In the genomic region with DNA sequence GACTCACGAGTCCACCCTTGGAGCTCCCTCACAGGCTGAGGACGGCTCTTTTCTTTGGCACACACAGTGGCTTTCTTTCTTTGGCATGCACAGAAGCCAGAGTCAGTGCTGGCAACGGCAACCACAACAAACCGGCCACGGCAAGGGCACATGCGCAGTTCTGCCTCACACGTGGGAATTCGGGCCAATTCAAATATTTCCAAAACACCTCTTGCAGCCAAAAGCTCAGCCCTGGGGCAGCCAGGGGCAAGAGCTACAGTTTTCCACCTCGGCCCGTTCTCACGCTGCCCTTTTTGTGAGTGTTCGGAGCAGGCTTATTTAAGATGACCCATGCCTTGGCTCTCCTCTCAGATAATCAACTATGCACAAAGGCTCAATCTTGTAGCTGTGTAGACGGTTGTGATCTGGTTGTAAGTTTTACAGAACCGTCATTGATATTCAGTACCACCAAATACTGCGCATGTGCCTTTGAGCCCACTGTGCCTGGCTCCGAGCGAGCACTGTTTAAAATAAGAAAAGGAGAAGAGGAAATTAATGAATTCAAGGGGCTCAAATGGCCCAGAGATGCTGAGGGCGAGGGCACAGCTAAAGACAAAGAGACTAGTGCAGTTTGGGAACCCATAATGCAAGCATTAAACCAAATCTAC, we compare ENCODE assay signal across 10 mouse cellular contexts.
A peak's percentile ranks its signal among the peaks of the same experiment; 100 is the strongest.
DNase-seq lines count a peak whose midpoint lies in the region; ATAC-seq lines count a peak whose summit lies in the region.
"Had no signal": no experiment of that assay in that cellular context is flagged by ENCODE, and none has a peak within 500 bp of the region (broad histone marks: within the 10 kb centered on the region; RNA-seq: fewer than 3 reads in every experiment).

No protein-coding gene starts in this region.

- no peak overlapping the region for H3K4me2 ChIP-seq in midbrain, embryonic 13.5 days (replicated peaks)
- H3K4me2 ChIP-seq in lung, embryonic 16.5 days (ENCODE audit: low read depth, low read length), result no peak overlapping the region; the same call in 1 of the 2 replicates
- H3K4me2 ChIP-seq: neural tube, embryonic 13.5 days had no signal

- H3K27ac ChIP-seq in midbrain, embryonic 13.5 days, result no peak overlapping the region
- no peak overlapping the region for H3K27ac ChIP-seq in midbrain, embryonic 10.5 days (replicated peaks)
- H3K27ac ChIP-seq in lung, embryonic 16.5 days (ENCODE audit: low read length), result no peak overlapping the region
- H3K27ac ChIP-seq: neural tube, embryonic 13.5 days had no signal

- H3K36me3 ChIP-seq in midbrain, embryonic 13.5 days, result no peaks in the 10 kb centered on the region
- no peaks in the 10 kb centered on the region for H3K36me3 ChIP-seq in midbrain, embryonic 10.5 days
- no peaks in the 10 kb centered on the region for H3K36me3 ChIP-seq in lung, embryonic 16.5 days (ENCODE audit: control insufficient read depth, insufficient read depth, low read length)
- H3K36me3 ChIP-seq: neural tube, embryonic 13.5 days had no signal

- H3K9me3 ChIP-seq in midbrain, embryonic 13.5 days, result no peaks in the 10 kb centered on the region
- H3K9me3 ChIP-seq in midbrain, embryonic 10.5 days (replicated peaks), result no peaks in the 10 kb centered on the region
- no peaks in the 10 kb centered on the region for H3K9me3 ChIP-seq in lung, embryonic 16.5 days (ENCODE audit: control insufficient read depth, low read length)
- H3K9me3 ChIP-seq: neural tube, embryonic 13.5 days had no signal

- ATAC-seq in midbrain, embryonic 13.5 days, result peak; percentile 21; the same call in 1 of the 2 replicates
- peak; percentile 84 for ATAC-seq in lung, embryonic 16.5 days (ENCODE audit: low read depth)

- no peak overlapping the region for H3K4me3 ChIP-seq in midbrain, embryonic 13.5 days (replicated peaks)
- no peak overlapping the region for H3K4me3 ChIP-seq in midbrain, embryonic 10.5 days
- no peak overlapping the region for H3K4me3 ChIP-seq in lung, embryonic 16.5 days (ENCODE audit: low read length)
- H3K4me3 ChIP-seq: neural tube, embryonic 13.5 days had no signal

- 80% methylated on average over 18 of the region's 18 CpGs for WGBS in midbrain, embryonic 13.5 days
- 92% methylated on average over 18 of the region's 18 CpGs for WGBS in midbrain, embryonic 10.5 days
- WGBS in lung, embryonic 16.5 days, result 52% methylated on average over 18 of the region's 18 CpGs

- no peaks in the 10 kb centered on the region for H3K27me3 ChIP-seq in midbrain, embryonic 13.5 days
- no peaks in the 10 kb centered on the region for H3K27me3 ChIP-seq in midbrain, embryonic 10.5 days (ENCODE audit: low read depth, poor library complexity, severe bottlenecking)
- H3K27me3 ChIP-seq in lung, embryonic 16.5 days (ENCODE audit: control insufficient read depth, insufficient read depth, low read depth, low read length), result no peaks in the 10 kb centered on the region; the same call in 1 of the 2 replicates
- H3K27me3 ChIP-seq: CH12.LX; neural tube, embryonic 13.5 days had no signal

- peak; percentile 4 for DNase-seq in cerebellum, adult 11-12 months
- no peak for DNase-seq in cerebellum, adult 11 months
- DNase-seq in midbrain, embryonic 10.5 days (ENCODE audit: low spot score), result no peak
- peak; percentile 64 for DNase-seq in gastrocnemius, postnatal 14 days
- DNase-seq in testis, postnatal 10 days (ENCODE audit: low spot score), result no peak
- no peak for DNase-seq in spleen, postnatal 4 days (ENCODE audit: low spot score in 2 of 2)

- intact Hi-C loops in gastrocnemius, postnatal 14 days (cut with DNase I; ENCODE audit: low total_unique reads), result no loop called here

- 0 out of 2 replicates have a peak, but pooled peaks cover 6% of the 10 kb centered on the region for H3K4me1 ChIP-seq in midbrain, embryonic 13.5 days (replicated peaks)
- H3K4me1 ChIP-seq in midbrain, embryonic 10.5 days, result peaks cover 8% of the 10 kb centered on the region
- H3K4me1 ChIP-seq in lung, embryonic 16.5 days (replicated peaks; ENCODE audit: control insufficient read depth, insufficient read depth, low read length), result peaks cover 12% of the 10 kb centered on the region
- H3K4me1 ChIP-seq: neural tube, embryonic 13.5 days had no signal

- no peak overlapping the region for H3K9ac ChIP-seq in midbrain, embryonic 13.5 days (replicated peaks)
- H3K9ac ChIP-seq in lung, embryonic 16.5 days (ENCODE audit: low read length), result no peak overlapping the region
- H3K9ac ChIP-seq: neural tube, embryonic 13.5 days had no signal

Comparison
In these comparisons a context has a peak if more than half of its experiments do, and no peak if none do; other contexts are left out.
1. DNase-seq: peak in cerebellum, adult 11-12 months (single experiment) and gastrocnemius, postnatal 14 days (single experiment); none in cerebellum, adult 11 months (single experiment), midbrain, embryonic 10.5 days (single experiment), testis, postnatal 10 days (single experiment) and spleen, postnatal 4 days (0 of 2).